Mouse (Mus musculus): Measurements from ENCODE around the gene Stard3.

- TF ChIP-seq CTCF (IDR thresholded peaks at IDR 0.05; ENCODE audit: borderline replicate concordance, insufficient read depth, low read length) (no peak), POLR2A (IDR thresholded peaks at IDR 0.05; ENCODE audit: low read depth, low read length) (no peak)
These were observed 6.2 kb downstream of the Stard3 start for GRCm38 (mm10) chr11:98364410-98364809.
